Mouse (Mus musculus): Measurements from ENCODE around the gene Bach2.

The Bach2 gene

DNA sequence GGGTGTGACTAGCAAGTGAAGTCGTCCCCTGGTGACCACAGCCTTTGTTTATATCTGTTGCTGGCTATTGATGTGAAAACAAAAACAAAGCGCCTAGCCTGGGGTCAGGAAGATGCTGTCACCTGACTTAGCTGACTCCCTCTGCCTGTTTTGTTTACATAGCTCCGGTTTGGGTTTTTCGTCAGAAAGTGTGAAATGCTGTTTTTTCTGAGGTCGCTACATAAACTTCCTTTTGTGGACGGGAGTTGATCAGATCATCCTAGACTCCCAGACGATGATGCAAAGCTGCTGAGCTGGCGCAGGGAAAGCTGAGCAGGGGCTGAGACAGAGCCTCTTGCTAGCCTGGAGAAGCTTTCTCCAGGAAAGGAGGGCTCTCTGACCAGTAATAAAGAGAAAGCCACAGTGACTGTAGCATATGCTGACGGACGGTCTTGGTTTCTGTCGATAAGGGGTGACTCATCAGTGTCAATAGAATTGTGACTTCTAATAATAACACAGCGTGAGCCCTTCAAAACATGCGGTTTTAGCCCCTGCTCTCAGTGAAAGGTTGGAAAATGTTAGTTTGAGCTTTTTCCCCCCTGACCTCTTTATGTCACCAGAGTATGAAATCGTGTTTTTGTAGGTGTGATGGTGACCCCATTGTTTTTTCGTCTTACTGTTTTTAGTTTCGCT is 11.9 kb downstream of the Bach2 start:
- no peak for DNase-seq (ENCODE audit: low spot score)

DNA sequence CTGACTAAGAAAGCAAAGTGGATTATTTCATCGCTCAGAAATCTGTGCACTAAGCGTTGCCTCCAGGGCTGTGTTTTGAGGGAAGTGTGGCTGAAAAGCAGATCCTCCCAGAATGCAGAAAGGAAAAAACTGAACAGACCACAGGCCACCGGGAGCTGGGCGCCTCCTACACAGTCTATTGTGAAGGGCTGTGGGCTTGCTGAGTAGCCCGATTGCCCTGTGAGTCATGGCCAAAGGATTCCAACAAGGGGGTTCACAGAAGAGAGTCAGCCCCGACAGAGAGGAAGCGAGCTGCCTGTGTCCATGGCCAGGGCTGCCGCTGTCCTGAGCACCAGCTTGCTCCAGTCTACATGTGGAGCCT is 12.4 kb downstream of the Bach2 start:
- DNase-seq (ENCODE audit: low spot score): no peak

DNA sequence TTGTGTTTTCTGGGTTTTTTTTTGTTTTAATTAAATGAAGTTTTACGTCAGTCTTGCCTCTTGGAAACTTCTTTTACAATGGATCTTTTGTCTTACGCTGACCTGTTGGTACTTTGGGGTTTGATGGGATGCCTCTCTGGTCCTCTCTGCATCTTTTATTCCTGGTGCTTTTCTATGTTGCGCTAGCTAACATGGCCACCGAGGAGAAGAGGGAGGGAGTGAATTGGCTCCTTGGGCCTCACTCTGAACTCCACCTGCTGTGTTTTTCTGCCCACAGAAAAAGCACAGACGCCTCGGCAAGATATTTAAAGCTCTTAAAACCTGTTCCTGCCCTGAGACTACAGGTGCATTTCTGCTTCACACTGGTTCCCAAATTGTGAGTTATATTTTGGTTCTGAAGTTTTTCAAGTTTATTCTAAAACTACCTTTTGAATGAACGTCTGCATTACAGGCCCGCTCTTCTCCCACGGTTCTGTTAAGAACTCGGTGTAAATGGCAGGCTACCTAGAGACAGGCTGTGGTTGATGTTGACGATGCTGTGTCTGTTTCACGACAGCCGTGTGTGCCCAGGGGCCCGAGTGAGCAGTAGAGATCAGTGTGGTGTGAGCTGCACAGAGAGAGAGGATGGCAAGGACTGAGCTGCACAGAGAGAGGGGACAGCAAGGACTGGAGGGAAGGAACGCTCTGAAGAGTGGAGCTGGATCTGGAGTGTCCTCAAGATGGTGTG is 13.5 kb downstream of the Bach2 start:
- DNase-seq (ENCODE audit: low spot score): no peak

GRCm38 (mm10) chr4:32257686-32258085 is 19.1 kb downstream of the Bach2 start:
- no peak for DNase-seq (ENCODE audit: low spot score)

- DNase-seq (ENCODE audit: low spot score): no peak
Measured at GRCm38 (mm10) chr4:32258093-32258492, 19.5 kb downstream of the Bach2 start.

- DNase-seq (ENCODE audit: low spot score): no peak
Measured at GRCm38 (mm10) chr4:32258596-32258995, 20.0 kb downstream of the Bach2 start.

- DNase-seq (ENCODE audit: low spot score): no peak
Measured at GRCm38 (mm10) chr4:32260909-32261308, 22.3 kb downstream of the Bach2 start.

DNA sequence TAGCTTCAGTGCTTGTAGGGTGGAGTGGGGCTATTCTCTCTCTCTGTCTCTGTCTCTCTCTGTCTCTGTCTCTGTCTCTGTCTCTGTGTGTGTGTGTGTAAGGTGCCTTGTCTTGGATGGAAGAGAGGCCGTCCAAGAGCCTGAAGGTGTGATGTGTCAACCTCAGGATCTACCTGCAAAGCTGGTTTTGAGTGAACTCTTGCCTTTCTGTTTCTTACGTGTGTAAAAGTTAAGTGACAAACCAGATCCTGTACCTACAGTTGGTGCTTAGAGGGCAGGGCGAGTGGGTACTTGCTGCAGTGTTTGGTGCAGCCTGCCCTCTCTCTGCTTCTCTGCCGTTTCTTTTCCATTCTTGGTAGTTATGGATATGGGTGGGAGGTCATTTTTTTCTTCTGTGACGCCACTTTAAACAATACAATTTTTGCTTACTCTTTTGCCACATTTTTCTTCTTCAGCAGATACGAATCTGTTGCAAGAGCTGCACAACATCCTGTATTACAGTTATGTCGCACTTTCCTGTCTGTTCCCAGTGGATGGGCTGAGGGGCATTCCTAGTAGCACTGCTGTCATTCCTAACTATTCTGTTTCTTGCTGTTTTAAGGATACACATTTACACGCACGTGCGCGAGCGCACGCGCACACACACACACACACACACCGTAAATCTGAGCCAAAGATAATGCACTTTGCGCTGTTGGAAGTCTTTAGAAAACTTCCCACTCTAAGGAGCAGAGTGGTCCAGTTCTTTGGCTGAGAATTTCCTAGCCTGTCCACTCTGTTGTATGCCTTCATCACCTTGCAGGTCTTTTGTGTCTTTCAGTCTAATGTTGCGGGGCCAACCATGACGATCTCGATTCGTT is 24.5 kb downstream of the Bach2 start:
- no peak for DNase-seq (ENCODE audit: low spot score)

GRCm38 (mm10) chr4:32263685-32264038 is 25.1 kb downstream of the Bach2 start:
- no peak for DNase-seq (ENCODE audit: low spot score)

DNA sequence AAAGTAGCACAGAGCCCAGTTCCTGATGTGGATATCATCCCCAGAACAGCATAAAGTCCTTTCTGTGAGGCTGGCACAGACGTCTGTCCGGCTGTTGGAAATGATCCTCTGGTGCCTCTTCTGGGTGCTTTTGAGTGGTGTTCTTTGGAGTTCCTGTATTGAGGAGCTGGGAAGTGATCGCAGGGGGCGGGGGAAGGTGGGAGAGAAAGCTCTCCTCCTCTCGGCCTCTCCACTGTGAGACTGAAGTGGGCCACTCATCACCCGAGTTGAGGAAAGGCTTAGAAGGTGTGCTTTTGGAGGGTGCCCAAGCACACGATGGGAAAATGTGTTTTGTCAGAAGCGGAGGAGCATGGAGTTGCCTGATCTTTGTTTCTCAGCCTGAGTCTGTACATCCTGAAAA is 26.3 kb downstream of the Bach2 start:
- DNase-seq (ENCODE audit: low spot score): no peak

- no peak for DNase-seq (ENCODE audit: low spot score)
Measured at GRCm38 (mm10) chr4:32266731-32267130, 28.1 kb downstream of the Bach2 start.

- DNase-seq (ENCODE audit: low spot score): no peak
Measured at GRCm38 (mm10) chr4:32268042-32268441, 29.4 kb downstream of the Bach2 start.

GRCm38 (mm10) chr4:32272398-32272797 is 33.8 kb downstream of the Bach2 start:
- no peak for DNase-seq (ENCODE audit: low spot score)

GRCm38 (mm10) chr4:32274776-32275294 is 36.2 kb downstream of the Bach2 start:
- no peak for DNase-seq (ENCODE audit: low spot score)

DNA sequence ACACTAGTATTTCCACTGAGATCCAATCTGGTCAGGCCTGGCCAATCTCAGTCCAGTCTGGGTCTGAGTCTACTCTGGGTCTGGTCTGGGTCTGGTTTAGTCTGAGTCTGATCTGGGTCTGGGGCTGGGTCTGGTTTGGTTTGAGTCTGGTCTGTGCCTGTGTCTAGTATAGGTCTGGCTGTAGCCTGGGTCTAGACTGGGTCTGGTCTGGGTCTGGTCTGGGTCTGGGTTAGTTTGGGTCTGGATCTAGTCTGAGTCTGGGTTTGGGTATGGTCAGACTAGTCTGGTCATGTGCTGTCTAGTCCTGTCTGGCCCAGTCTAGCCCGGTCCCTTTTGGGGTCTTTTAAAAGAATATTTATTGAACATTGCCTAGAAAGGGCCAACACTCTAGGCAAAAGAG is 41.2 kb downstream of the Bach2 start:
- DNase-seq (ENCODE audit: low spot score): no peak

GRCm38 (mm10) chr4:32280401-32280800 is 41.8 kb downstream of the Bach2 start:
- no peak for DNase-seq (ENCODE audit: low spot score)

DNA sequence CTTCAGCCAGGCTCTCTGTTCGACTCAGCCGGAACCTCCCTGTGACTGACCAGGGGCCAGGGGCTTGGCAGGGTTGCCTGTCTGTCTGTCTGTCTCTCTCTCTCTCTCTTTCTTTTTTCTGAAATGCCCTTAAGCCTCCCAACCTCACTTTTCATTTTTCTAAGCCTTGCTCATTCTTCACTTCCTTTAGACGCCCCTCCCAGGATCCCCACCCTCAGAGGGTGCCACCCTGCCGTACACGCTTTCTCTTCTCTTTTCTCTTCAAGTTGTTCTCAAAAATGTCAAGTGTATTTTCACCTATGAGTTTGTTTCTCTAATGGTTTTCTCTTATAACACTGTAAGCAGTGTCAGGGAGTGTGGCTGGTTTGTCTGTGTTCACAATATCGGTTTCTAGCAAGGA is 42.7 kb downstream of the Bach2 start:
- no peak for DNase-seq (ENCODE audit: low spot score)

GRCm38 (mm10) chr4:32286405-32286804 is 47.8 kb downstream of the Bach2 start:
- no peak for DNase-seq (ENCODE audit: low spot score)

- no peak for DNase-seq (ENCODE audit: low spot score)
Measured at GRCm38 (mm10) chr4:32288036-32288860, 49.6 kb downstream of the Bach2 start.

GRCm38 (mm10) chr4:32289845-32290244 is 51.2 kb downstream of the Bach2 start:
- DNase-seq (ENCODE audit: low spot score): no peak

- no peak for DNase-seq (ENCODE audit: low spot score)
Measured at GRCm38 (mm10) chr4:32291406-32291805, 52.8 kb downstream of the Bach2 start.

DNA sequence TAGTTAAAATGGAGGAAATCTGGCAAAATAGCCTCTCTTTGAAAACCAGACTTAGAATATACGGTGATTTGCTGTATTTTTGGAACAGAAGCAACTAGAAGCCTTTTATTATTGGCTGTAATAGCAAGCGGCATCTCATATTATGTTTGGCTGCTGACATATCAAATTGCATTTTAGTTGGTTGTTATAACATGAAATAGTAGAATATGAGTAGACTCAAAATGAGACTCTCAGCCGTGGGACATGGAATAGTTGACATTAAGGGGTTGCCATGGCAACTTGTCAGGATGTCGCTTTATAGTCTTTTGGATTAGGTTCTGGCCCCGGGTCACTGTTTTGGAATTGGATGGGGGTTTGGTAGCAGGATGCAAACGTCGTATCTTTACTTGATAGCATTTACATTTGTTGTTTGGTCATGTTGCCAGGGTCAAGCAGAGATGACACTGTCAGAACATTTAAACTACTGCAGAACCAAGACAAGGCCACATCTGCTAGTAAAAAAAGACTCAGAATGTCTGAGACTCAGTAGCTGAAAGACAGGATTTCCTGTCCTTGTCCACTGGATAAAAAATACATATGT is 55.2 kb downstream of the Bach2 start:
- no peak for DNase-seq (ENCODE audit: low spot score)
